Mouse (Mus musculus): ENCODE measurements around the gene Sh2b3. TPM values are rescaled to one million over a fixed set of nuclear protein-coding genes. Genes with fewer than 3 reads are reported as not detected.
A peak's percentile ranks its signal among the peaks of the same experiment; 100 is the strongest.

The Sh2b3 gene
- polyA plus RNA-seq, 1 experiment from 2014 or later, result 7.9 TPM

GRCm38 (mm10) chr5:121816611-121817010 is 20.8 kb downstream of the Sh2b3 start:
- ATAC-seq (ENCODE audit: low FRiP score, low TSS enrichment) (no peak), DNase-seq (ENCODE audit: low spot score) (no peak)
- H3K4me1 ChIP-seq (replicated peaks; ENCODE audit: control insufficient read depth, insufficient read depth), result no peaks in the 10 kb centered on the region
- no peak overlapping the region for H3K4me2 ChIP-seq (replicated peaks; ENCODE audit: low read depth)
- H3K27ac ChIP-seq (replicated peaks), result no peak overlapping the region
- peaks cover 42% of the 10 kb centered on the region for H3K36me3 ChIP-seq (ENCODE audit: control insufficient read depth, insufficient read depth, low read length)
- no peak overlapping the region for H3K4me3 ChIP-seq (ENCODE audit: low read depth, low read length)
- H3K9me3 ChIP-seq (ENCODE audit: control insufficient read depth, low read length), result no peaks in the 10 kb centered on the region
- H3K9ac ChIP-seq (ENCODE audit: low read length), result no peak overlapping the region
- no peaks in the 10 kb centered on the region for H3K27me3 ChIP-seq (ENCODE audit: control insufficient read depth, insufficient read depth, low read length)
- TF ChIP-seq CTCF (IDR thresholded peaks at IDR 0.05; ENCODE audit: low read depth) (no peak), EP300 (optimal IDR thresholded peaks at IDR 0.05) (no peak)
- 95% methylated on average over 2 of the region's 2 CpGs for WGBS

DNA sequence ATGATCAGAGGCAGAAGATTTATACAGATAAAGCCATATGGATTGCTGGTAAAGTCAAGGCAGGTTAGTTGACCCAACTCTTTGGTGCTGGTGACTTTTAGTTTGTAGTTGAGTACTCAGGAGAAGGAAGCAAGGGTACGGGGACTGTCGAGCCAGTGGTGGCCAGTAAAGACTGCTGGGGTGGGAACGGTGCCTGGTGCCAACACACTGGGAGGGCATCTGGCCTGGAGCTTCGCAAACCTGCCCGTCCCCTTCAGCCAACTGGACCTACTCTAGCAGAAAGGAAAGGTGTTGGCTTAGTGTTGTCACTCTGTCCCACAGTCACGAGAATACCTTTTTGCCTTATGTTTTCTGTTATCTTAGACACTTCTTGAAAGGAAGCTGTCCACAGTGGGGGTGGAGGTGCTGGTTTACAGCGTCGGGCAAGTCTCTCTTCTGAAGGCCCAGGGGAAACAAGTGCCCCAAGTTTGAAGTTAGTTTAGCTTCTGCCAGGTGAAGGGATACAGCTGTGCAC is 21.5 kb downstream of the Sh2b3 start:
- WGBS, result 74% methylated on average over 8 of the region's 8 CpGs

DNA sequence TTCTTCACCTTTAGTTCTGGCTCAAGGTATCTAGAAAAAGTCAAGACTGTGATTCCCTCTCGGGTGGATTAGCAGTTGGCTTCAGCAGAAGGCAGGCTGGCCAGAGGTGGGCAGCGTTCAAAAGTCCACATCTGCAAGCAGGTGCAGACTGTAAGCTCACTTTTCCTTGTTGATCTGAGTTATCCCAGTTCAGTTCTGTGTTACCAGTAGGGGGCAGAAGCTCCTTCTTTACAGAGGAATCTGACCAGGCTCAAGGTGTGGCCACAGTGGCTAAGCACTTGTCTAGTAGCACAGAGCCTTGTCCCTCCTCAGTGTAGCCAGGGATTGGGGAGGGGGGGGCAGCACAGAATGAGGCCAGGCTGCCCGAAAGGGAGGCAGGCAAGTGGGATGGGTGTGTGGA is 22.4 kb downstream of the Sh2b3 start:
- TF ChIP-seq CTCF (IDR thresholded peaks at IDR 0.05; ENCODE audit: low read depth) (peak; percentile 85), EP300 (optimal IDR thresholded peaks at IDR 0.05) (no peak)
- Histone ChIP-seq H3K4me3 (ENCODE audit: low read depth, low read length) (no peak overlapping the region), H3K27ac (replicated peaks) (no peak overlapping the region), H3K4me1 (replicated peaks; ENCODE audit: control insufficient read depth, insufficient read depth) (no peaks in the 10 kb centered on the region), H3K4me2 (replicated peaks; ENCODE audit: low read depth) (no peak overlapping the region), H3K9me3 (ENCODE audit: control insufficient read depth, low read length) (no peaks in the 10 kb centered on the region), H3K27me3 (ENCODE audit: control insufficient read depth, insufficient read depth, low read length) (no peaks in the 10 kb centered on the region), H3K36me3 (ENCODE audit: control insufficient read depth, insufficient read depth, low read length) (peaks cover 47% of the 10 kb centered on the region), H3K9ac (ENCODE audit: low read length) (no peak overlapping the region)
- peak; percentile 50 for DNase-seq (ENCODE audit: low spot score)
- WGBS, result 56% methylated on average over 3 of the region's 3 CpGs
- ATAC-seq (ENCODE audit: low FRiP score, low TSS enrichment), result peak; percentile 64

More for the DNA sequence above, 21.5 kb downstream of the Sh2b3 start:
- Histone ChIP-seq H3K9me3 (ENCODE audit: control insufficient read depth, low read length) (no peaks in the 10 kb centered on the region), H3K27me3 (ENCODE audit: control insufficient read depth, insufficient read depth, low read length) (no peaks in the 10 kb centered on the region), H3K36me3 (ENCODE audit: control insufficient read depth, insufficient read depth, low read length) (peaks cover 47% of the 10 kb centered on the region), H3K4me3 (ENCODE audit: low read depth, low read length) (no peak overlapping the region), H3K27ac (replicated peaks) (no peak overlapping the region), H3K4me1 (replicated peaks; ENCODE audit: control insufficient read depth, insufficient read depth) (no peaks in the 10 kb centered on the region), H3K9ac (ENCODE audit: low read length) (no peak overlapping the region), H3K4me2 (replicated peaks; ENCODE audit: low read depth) (no peak overlapping the region)
- TF ChIP-seq EP300 (optimal IDR thresholded peaks at IDR 0.05) (no peak), CTCF (IDR thresholded peaks at IDR 0.05; ENCODE audit: low read depth) (no peak)
- no peak for ATAC-seq (ENCODE audit: low FRiP score, low TSS enrichment)
- DNase-seq (ENCODE audit: low spot score), result no peak

GRCm38 (mm10) chr5:121813744-121814143 is 23.7 kb downstream of the Sh2b3 start:
- WGBS, result 93% methylated on average over 10 of the region's 10 CpGs
- DNase-seq (ENCODE audit: low spot score) (no peak), ATAC-seq (ENCODE audit: low FRiP score, low TSS enrichment) (no peak)
- H3K4me1 ChIP-seq (replicated peaks; ENCODE audit: control insufficient read depth, insufficient read depth), result no peaks in the 10 kb centered on the region
- peak overlapping the region; percentile 40; the same call in 1 of the 2 replicates for H3K27ac ChIP-seq (replicated peaks)
- TF ChIP-seq CTCF (IDR thresholded peaks at IDR 0.05; ENCODE audit: low read depth) (no peak), EP300 (optimal IDR thresholded peaks at IDR 0.05) (no peak)
- no peaks in the 10 kb centered on the region for H3K27me3 ChIP-seq (ENCODE audit: control insufficient read depth, insufficient read depth, low read length)
- no peaks in the 10 kb centered on the region for H3K9me3 ChIP-seq (ENCODE audit: control insufficient read depth, low read length)
- no peak overlapping the region for H3K9ac ChIP-seq (ENCODE audit: low read length)
- H3K4me3 ChIP-seq (ENCODE audit: low read depth, low read length), result no peak overlapping the region
- no peak overlapping the region for H3K4me2 ChIP-seq (replicated peaks; ENCODE audit: low read depth)
- H3K36me3 ChIP-seq (ENCODE audit: control insufficient read depth, insufficient read depth, low read length), result peaks cover 43% of the 10 kb centered on the region

DNA sequence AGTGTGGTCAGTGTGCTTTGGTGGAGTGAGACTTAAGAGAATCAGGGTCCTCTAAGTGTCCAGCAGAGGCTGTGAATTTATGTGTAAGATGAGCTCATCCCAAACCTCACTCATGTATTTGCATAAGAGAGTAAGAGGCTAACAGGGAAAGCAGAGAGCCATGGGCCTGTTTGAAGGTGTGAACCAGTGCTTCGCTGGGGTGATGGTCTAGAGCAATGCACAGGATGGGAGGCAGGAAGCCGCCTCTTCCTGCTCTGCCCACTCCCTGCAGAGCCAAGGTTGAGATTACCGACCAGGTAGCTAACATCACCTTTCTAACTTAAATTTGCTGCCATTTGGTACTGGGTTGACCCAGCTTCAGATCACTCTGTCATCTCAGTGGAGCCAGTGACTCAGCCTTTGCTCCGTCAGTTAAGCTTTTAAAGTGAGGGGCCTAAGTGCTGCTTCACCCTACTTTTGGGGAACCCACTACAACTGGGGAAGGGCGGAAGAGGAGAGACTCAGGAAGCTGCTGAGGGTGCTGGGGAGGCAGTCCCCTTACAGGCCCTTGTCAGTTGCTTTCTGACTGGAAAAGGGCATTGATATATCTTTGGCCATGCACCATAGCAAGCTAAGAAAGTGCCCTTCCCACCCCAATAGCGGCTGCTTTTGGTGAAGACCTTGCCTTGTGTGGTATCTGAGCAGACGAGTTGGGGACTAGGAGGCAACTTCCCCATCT is 24.8 kb downstream of the Sh2b3 start:
- H3K27ac ChIP-seq (replicated peaks), result no peak overlapping the region
- WGBS, result 80% methylated on average over 7 of the region's 7 CpGs
- no peak overlapping the region for H3K4me2 ChIP-seq (replicated peaks; ENCODE audit: low read depth)
- H3K4me3 ChIP-seq (ENCODE audit: low read depth, low read length), result no peak overlapping the region
- H3K9me3 ChIP-seq (ENCODE audit: control insufficient read depth, low read length), result no peaks in the 10 kb centered on the region
- DNase-seq (ENCODE audit: low spot score) (no peak), ATAC-seq (ENCODE audit: low FRiP score, low TSS enrichment) (no peak)
- no peaks in the 10 kb centered on the region for H3K4me1 ChIP-seq (replicated peaks; ENCODE audit: control insufficient read depth, insufficient read depth)
- H3K36me3 ChIP-seq (ENCODE audit: control insufficient read depth, insufficient read depth, low read length), result peaks cover 33% of the 10 kb centered on the region
- no peak for TF ChIP-seq CTCF (IDR thresholded peaks at IDR 0.05; ENCODE audit: low read depth)
- no peak for TF ChIP-seq EP300 (optimal IDR thresholded peaks at IDR 0.05)
- no peak overlapping the region for H3K9ac ChIP-seq (ENCODE audit: low read length)
- H3K27me3 ChIP-seq (ENCODE audit: control insufficient read depth, insufficient read depth, low read length), result no peaks in the 10 kb centered on the region

DNA sequence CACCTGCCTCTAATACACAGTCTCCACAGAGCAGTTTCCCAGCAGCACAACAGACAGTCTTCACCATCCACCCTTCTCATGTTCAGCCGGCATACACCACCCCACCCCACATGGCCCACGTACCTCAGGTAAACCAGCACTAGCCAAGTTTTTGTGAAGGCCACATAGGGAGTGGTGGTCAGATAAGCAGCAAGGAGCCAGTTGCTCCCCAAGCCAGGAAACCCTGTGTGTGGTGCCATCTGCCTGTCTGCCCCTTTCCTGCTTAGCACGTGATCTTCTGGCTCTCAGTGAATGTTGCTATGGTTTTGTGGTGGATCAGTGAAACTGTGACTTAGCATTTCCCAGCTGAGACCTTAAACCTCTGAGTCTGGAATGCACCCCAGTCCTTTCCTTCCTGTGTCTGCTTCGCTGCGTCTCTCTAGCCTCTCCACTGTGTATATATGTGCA is 25.9 kb downstream of the Sh2b3 start:
- Histone ChIP-seq H3K9ac (ENCODE audit: low read length) (no peak overlapping the region), H3K4me1 (replicated peaks; ENCODE audit: control insufficient read depth, insufficient read depth) (no peaks in the 10 kb centered on the region), H3K4me3 (ENCODE audit: low read depth, low read length) (no peak overlapping the region), H3K4me2 (replicated peaks; ENCODE audit: low read depth) (no peak overlapping the region), H3K9me3 (ENCODE audit: control insufficient read depth, low read length) (no peaks in the 10 kb centered on the region), H3K27ac (replicated peaks) (no peak overlapping the region), H3K36me3 (ENCODE audit: control insufficient read depth, insufficient read depth, low read length) (peaks cover 21% of the 10 kb centered on the region), H3K27me3 (ENCODE audit: control insufficient read depth, insufficient read depth, low read length) (no peaks in the 10 kb centered on the region)
- ATAC-seq (ENCODE audit: low FRiP score, low TSS enrichment), result no peak
- 73% methylated on average over 5 of the region's 5 CpGs for WGBS
- DNase-seq (ENCODE audit: low spot score), result no peak
- TF ChIP-seq EP300 (optimal IDR thresholded peaks at IDR 0.05) (no peak), CTCF (IDR thresholded peaks at IDR 0.05; ENCODE audit: low read depth) (no peak)
